Mouse (Mus musculus): Measurements from ENCODE around the gene Msantd4. TPM values are rescaled to one million over a fixed set of nuclear protein-coding genes. Genes with fewer than 3 reads are reported as not detected.
"Not testable (repeated sequence)": the region's sequence is repeated elsewhere in the genome, so short reads cannot be mapped to it uniquely, and the experiment has no call there.

The Msantd4 gene
- 2.4 and 5.4 TPM in 2 replicates for polyA plus RNA-seq (2012; rRNA removed)

- DNase-seq = peak; percentile 93
- TF ChIP-seq CTCF (IDR thresholded peaks at IDR 0.05; ENCODE audit: insufficient read depth, low read length) = no peak
- TF ChIP-seq POLR2A (IDR thresholded peaks at IDR 0.05; ENCODE audit: borderline replicate concordance, extremely low read depth, low read depth, low read length) = peak; percentile 83; the same call in 1 of the 2 replicates
- peak within 1 kb of the TSS; percentile 80 for H3K4me3 ChIP-seq (replicated peaks; ENCODE audit: extremely low read depth, low read depth, low read length)
- WGBS = 2% methylated on average over 31 of the region's 31 CpGs
- no peaks in the 10 kb centered on the region; the same call in 1 of the 2 replicates for H3K4me1 ChIP-seq (ENCODE audit: control insufficient read depth, insufficient read depth, low read length)
Observed at GRCm38 (mm10) chr9:4375828-4376639, at the start of gene Msantd4. Msantd4 (plus strand) TSS chr9:4376562.

GRCm38 (mm10) chr9:4353163-4353562 lies 23.2 kb upstream of the Msantd4 start:
- DNase-seq = no peak
- no peak overlapping the region for H3K4me3 ChIP-seq (replicated peaks; ENCODE audit: extremely low read depth, low read depth, low read length)
- 80% methylated on average over 1 of the region's 1 CpGs for WGBS
- TF ChIP-seq CTCF (IDR thresholded peaks at IDR 0.05; ENCODE audit: insufficient read depth, low read length) = no peak
- no peak for TF ChIP-seq POLR2A (IDR thresholded peaks at IDR 0.05; ENCODE audit: borderline replicate concordance, extremely low read depth, low read depth, low read length)
- no peaks in the 10 kb centered on the region for H3K4me1 ChIP-seq (ENCODE audit: control insufficient read depth, insufficient read depth, low read length)

DNA sequence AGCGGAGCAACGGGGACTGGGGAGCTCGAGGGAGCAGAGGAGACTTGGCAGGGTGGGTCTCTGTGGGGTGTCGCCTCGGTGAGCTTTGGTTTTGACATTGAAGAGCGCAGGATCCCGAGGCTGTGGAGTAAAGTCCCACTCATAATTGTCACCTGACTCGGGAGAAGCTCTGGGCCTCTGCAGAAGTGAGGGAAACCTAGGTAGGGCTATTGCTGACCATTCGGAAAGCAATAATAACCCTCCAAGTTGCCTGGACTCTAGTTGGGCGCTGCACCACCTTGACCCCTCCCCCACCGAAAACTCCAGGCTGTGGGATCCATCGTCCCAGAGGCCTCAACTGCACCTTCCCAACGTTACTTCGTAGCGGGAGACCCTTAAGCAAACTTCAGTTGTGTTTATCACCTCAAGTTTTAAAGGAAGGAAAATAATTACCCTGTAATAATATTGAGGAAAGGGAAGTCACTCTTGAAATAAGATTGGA lies 318 bp downstream of the Msantd4 start:
- WGBS = 0% methylated on average over 15 of the region's 15 CpGs
- no peak for DNase-seq
- TF ChIP-seq CTCF (IDR thresholded peaks at IDR 0.05; ENCODE audit: insufficient read depth, low read length) (no peak), POLR2A (IDR thresholded peaks at IDR 0.05; ENCODE audit: borderline replicate concordance, extremely low read depth, low read depth, low read length) (peak; percentile 38; the same call in 1 of the 2 replicates)
- Histone ChIP-seq H3K4me1 (ENCODE audit: control insufficient read depth, insufficient read depth, low read length) (no peaks in the 10 kb centered on the region; the same call in 1 of the 2 replicates), H3K4me3 (replicated peaks; ENCODE audit: extremely low read depth, low read depth, low read length) (peak overlapping the region; percentile 80)

DNA sequence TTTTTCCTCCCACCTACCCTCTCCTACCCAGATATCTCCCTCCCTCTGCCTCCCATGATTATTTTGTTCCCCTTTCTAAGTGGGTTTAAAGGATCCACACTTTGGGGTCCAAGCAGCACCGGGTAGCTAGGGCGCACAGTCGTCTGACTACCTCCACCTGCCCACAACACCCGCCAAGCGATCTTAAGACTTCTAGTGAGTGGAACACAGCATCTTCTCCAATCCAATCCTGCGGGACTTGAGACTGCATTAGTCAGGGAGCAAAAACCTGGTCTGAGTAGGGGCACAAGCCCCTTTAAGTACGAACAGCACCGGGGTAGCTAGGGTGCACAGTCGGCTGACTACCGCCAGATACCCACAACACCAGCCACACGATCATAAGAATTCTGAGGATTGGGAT lies 24.4 kb downstream of the Msantd4 start:
- H3K4me1 ChIP-seq (ENCODE audit: control insufficient read depth, insufficient read depth, low read length); DNase-seq; H3K4me3 ChIP-seq (replicated peaks; ENCODE audit: extremely low read depth, low read depth, low read length): not testable (repeated sequence)
- WGBS = 94% methylated on average over 11 of the region's 11 CpGs

Other genes with a start within 250 kb of the Msantd4 start
- gene Aasdhppt, start 67.1 kb upstream of the Msantd4 start, polyA plus RNA-seq (2012; rRNA removed) = 1.8 and 2.3 TPM in 2 replicates
- gene Kbtbd3, start 66.7 kb upstream of the Msantd4 start, polyA plus RNA-seq (2012; rRNA removed) = 0.35 and 0.38 TPM in 2 replicates